Mouse (Mus musculus) natural killer cell, adult 2 months (primary cell): ENCODE data around the gene Eri2.
"Not testable (repeated sequence)": the region's sequence is repeated elsewhere in the genome, so short reads cannot be mapped to it uniquely, and the experiment has no call there.

Experiments
- DNase-seq, 2 experiments: peaks; one replicate each; pipeline ENCODE4 v3.0.0; 2022; ENCODE audit warnings: low spot score in 2 of 2

Eri2 gene

DNA sequence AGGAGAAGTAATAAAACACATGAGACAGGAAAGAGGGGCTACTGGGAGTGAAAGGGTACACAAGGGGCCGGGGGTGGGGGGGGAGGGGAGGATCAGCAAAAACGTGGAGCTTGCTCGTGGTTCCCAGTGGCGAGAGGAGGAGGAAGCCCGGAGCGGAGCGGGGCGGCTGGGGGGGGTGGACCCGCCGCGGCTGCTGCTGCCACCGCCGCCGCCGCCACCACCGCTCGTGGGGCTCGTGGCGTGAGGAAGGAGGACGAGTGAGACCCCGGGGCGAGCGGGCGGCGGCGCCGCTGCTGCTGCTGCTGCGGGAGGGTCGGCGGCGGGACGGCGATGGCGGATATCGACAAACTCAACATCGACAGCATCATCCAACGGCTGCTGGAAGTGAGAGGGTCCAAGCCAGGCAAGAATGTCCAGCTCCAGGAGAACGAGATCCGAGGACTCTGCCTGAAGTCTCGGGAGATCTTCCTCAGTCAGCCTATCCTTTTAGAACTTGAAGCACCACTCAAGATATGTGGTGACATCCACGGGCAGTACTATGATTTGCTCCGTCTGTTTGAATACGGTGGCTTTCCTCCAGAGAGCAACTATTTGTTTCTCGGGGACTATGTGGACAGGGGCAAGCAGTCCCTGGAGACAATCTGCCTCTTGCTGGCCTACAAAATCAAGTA is 53.9 kb downstream of the Eri2 start:
- DNase-seq: not testable (repeated sequence)

DNA sequence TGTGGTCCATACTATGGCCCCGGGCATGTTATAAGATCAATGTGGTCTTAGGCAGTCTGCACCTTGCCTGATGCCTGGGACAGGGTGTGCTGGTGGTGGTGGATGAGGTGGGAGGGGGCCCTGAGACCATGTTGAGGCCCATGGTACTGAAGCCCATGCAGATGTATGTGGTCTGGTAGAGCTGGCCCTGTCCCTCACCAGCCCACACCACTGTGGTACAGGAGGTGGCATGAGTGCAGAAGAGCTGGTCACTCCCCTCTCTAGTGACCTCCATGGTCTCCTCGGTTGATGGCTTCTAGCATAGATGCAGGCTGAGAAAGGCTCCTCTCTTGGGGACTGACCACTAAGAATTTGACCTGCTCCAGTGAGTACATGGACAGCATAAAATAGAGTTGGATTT is 55.0 kb downstream of the Eri2 start:
- DNase-seq: no peak

DNA sequence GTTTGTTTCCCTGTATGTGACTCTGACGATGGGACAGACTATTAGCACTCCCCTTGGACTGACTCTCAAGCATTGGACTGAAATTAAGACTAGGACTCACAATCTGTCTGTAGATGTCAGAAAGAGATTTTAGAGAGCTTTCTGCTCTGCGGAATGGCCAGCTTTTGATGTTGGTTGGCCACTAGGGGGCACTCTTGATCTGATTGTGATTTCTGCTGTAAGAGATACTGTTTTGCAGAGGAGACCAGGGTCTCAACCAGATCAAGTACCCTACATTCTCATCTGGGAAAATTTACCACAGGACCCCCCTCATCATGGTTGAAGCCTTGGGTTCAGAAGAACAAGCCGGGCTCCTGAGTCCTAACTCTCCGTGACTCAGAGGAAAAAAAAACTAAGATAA is 62.6 kb downstream of the Eri2 start:
- peak in 1 of 2 experiments; percentile 10 for DNase-seq

DNA sequence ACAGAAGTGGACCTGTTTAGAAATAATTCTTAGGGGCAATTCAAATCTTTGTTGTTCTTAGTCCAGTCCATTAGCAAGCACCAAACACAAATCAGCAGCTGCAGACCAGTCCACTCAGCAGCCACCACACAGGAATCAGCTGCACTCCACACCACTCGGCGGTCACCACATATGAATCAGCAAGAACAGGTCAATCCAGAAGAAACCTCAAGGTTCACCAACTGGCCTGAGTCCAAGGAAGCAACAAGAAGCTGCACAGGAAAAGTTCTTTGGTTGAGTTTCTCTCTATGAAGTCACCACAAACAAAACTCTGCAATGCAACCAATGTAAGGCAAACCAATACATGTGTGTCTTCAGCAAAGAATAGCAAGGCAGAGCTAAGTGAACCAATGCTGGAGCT is 66.2 kb downstream of the Eri2 start:
- no peak for DNase-seq

DNA sequence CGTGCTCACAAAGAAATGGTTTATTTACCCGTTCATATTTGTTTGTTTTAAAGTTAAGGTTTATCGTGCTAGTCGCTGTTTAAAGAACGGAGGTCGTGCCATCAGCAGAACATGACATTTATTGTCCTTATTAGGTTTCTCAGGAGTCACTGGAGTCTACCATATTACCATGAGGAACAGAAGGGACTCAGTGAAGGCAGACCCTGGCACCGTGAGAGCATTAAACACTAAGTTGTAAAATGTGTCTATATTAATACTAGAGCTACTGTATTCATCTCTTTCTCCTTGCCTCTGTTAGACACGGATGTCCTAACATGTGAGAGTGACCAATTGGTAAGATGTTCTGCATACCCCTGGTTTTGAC is 72.9 kb downstream of the Eri2 start:
- no peak for DNase-seq

DNA sequence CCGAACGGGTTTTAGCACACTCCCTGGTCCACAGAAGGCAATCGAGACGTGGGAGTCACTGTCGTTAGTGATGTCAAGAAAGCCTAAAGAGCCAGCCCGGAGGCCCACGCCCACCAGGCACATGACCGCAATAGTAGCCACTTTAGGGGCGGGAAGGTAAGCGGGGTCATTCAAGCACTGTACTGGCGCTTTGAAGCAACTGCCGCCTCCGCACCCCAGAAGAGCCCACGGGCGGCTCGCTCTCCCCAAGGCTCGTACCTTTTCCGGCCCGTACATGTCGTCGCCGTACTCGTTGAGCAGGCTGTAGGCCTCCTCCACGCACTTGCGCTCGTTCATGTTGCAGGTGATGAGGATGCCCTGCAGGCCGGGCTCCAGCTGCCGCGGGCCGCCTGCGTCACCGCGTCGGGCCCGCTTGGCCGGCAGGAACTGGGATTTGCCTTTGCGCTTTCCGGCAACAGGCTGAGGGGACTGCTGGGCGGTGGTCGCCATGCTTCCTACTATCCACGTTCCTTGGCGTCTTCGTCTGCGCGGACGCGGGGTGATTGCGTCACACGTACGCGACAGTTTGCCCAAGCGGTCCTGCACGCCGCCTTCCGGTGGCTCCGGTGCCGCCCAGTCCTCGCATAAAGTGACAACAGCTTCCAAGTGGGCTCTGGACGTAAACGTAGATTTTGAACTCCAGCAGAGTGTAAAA is 73.5 kb downstream of the Eri2 start, which contains the start of gene Thumpd1:
TSS of gene Thumpd1 (minus strand) at position 546 of the 694 bp plus-strand sequence.
- DNase-seq: peak; percentile 79 to 90
